Mouse (Mus musculus) adrenal gland, postnatal 0 days (tissue): ENCODE measurements around the gene Gstm1. TPM values are rescaled to one million over a fixed set of nuclear protein-coding genes. Genes with fewer than 3 reads are reported as not detected.

Experiments used
- polyA plus RNA-seq: library from polyadenylated mRNA; unstranded; fragments of >200 nt; fragmentation: Nextera tagmentation; extraction: Ambion mirVana; gene quantifications from 2 replicates; pipeline ENCODE4 v1.2.1, GENCODE M21; 2015

Gstm1 gene
- polyA plus RNA-seq = 165 and 212 TPM in 2 replicates

DNA sequence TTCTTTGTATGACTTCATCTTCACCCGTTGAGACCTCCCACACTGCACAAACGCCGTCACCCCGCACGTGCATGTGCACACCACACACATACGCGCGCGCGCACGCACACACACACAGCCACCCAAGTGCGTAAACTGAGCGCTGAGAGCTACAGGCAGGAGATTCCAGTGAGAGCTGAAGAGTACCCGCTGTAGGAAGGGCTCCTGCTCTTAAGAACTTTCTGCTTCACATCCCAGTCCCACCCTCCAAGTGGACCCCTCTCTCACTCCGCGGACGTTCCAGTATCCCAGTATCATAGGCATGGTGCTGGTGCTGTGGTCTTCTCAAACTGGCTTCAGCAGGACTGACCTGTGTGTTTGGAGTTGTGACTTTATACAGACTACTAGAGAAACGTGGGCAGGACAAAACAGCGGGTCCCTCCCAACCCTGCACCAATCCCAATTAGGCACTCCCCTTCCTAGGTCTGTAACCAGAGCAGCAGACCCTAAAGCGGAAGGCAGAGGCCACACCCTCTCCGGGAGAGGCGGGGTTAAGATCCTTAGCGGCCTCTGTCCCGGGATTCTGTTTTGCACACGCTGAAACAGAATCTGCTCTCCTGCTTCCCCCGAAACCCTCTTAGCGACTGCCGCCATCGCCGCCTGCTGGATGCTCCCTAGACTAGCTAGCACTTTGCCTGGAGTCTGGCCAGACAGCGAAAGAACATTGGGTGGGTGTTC, at the start of gene Gstm1:
Gstm1 (minus strand) TSS at position 501 of the 717 bp plus-strand sequence.

DNA sequence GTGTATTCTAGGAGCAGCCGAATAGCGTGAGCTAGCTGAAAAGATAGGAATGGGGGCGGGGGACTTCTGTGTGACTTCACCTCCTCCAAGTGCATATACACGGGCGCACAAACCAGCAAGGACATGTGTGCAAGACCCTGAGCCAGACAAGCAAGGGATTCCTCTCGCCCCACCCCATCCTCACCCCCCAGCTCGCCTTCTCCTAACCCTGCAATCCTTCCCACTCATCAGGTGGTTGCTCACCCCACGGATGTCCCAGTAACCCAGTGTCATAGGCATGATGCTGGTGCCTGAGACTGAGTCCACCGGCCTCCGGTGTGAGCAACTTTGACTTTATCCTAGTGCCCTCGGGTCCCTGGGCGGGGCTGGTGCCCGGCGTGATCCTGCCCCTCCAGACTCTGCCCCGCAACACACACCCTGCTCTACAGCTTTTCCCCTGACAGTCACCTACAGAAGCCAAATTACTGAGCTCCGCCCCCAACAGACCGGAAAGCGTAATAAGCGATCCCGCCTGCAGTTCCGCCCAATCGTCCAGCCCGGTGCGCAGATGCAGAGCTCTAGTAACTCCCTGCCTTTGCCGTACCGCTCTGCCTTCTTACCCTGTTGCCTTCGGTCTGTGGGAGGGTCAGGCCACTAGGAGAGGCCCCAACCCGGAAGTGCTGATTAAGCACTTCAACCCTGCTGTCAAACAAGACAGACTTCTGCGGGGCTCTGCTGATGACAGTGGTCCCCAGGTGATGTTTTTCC, 26.8 kb upstream of the Gstm1 start, which contains the start of gene Gstm4:
Gstm4 (minus strand) TSS at position 501 of the 747 bp plus-strand sequence.

GRCm38 (mm10) chr3:107986041-107986562, 31.7 kb downstream of the Gstm1 start, which contains the start of gene Gstm2:
Gstm2 (minus strand) TSS chr3:107986453.

GRCm38 (mm10) chr3:107968724-107969395, 48.9 kb downstream of the Gstm1 start, which contains the start of gene Gstm3:
Gstm3 (minus strand) TSS chr3:107969283.

Other genes starting within 250 kb of the Gstm1 start
- gene Eps8l3, start 140.7 kb downstream of the Gstm1 start, polyA plus RNA-seq = 0.33 and 0.99 TPM in 2 replicates
- gene Gstm5, start 122.2 kb downstream of the Gstm1 start, polyA plus RNA-seq = 172 and 235 TPM in 2 replicates
- gene Gstm7, start 86.2 kb downstream of the Gstm1 start, polyA plus RNA-seq = 28.5 and 59.1 TPM in 2 replicates
- 19.9 and 35.0 TPM in 2 replicates for gene Gstm6, start 74.2 kb downstream of the Gstm1 start, polyA plus RNA-seq
- 0.62 and 0.68 TPM in 2 replicates for gene Gstm3, start 48.7 kb downstream of the Gstm1 start, polyA plus RNA-seq
- gene Gstm2, start 31.5 kb downstream of the Gstm1 start, polyA plus RNA-seq = 126 and 199 TPM in 2 replicates
- gene Gstm4, start 26.9 kb upstream of the Gstm1 start, polyA plus RNA-seq = 19.7 and 23.4 TPM in 2 replicates
- gene Ampd2, start 68.7 kb upstream of the Gstm1 start, polyA plus RNA-seq = 27.7 and 44.6 TPM in 2 replicates
- gene Gnat2, start 74.8 kb upstream of the Gstm1 start, polyA plus RNA-seq = 3.8 and 7.2 TPM in 2 replicates
- gene Gnai3, start 128.2 kb upstream of the Gstm1 start, polyA plus RNA-seq = 101 and 133 TPM in 2 replicates
- gene Gpr61, start 136.9 kb upstream of the Gstm1 start, polyA plus RNA-seq = 0.17 and 0.60 TPM in 2 replicates
- gene Amigo1, start 168.4 kb upstream of the Gstm1 start, polyA plus RNA-seq = 6.0 and 9.1 TPM in 2 replicates
- 1.9 and 2.9 TPM in 2 replicates for gene Cyb561d1, start 183.2 kb upstream of the Gstm1 start, polyA plus RNA-seq
- 5.4 and 6.5 TPM in 2 replicates for gene Atxn7l2, start 193.0 kb upstream of the Gstm1 start, polyA plus RNA-seq
- gene Sypl2, start 208.7 kb upstream of the Gstm1 start, polyA plus RNA-seq = 0.24 and 0.91 TPM in 2 replicates
- 278 and 286 TPM in 2 replicates for gene Psma5, start 239.0 kb upstream of the Gstm1 start, polyA plus RNA-seq